Comparison of ENCODE assay signal across 8 mouse cellular contexts in genomic region chr12:104751331-104751813, GRCm38 (mm10). TPM values are rescaled to one million over a fixed set of nuclear protein-coding genes. Genes with fewer than 3 reads are reported as not detected.
DNase-seq lines count a peak whose midpoint lies in the region; ATAC-seq and TF ChIP-seq lines count a peak whose summit lies in the region.

No protein-coding gene starts in this region.

- ATAC-seq in limb, embryonic 15.5 days (ENCODE audit: insufficient number of reproducible peaks, low FRiP score, low TSS enrichment, low read depth): peak; percentile 7; the same call in 1 of the 2 replicates

- H3K4me1 ChIP-seq in embryonic fibroblast, embryonic 13.5 days (ENCODE audit: control insufficient read depth, insufficient read depth, low read length): peaks cover 6% of the 10 kb centered on the region; the same call in 1 of the 2 replicates
- peaks cover 49% of the 10 kb centered on the region for H3K4me1 ChIP-seq in hindbrain, embryonic 10.5 days (replicated peaks)
- H3K4me1 ChIP-seq in limb, embryonic 15.5 days: peaks cover 26% of the 10 kb centered on the region

- WGBS in hindbrain, embryonic 10.5 days: 0% methylated on average over 52 of the region's 52 CpGs
- under 1% methylated on average over 52 of the region's 52 CpGs for WGBS in limb, embryonic 15.5 days

- peak overlapping the region; percentile 89 for H3ac ChIP-seq in myocyte (ENCODE audit: control insufficient read depth, insufficient read length)

- peak overlapping the region; percentile 52 for H3K4me3 ChIP-seq in embryonic fibroblast, embryonic 13.5 days (ENCODE audit: insufficient read depth, low read length)
- peak overlapping the region; percentile 90 for H3K4me3 ChIP-seq in hindbrain, embryonic 10.5 days
- peak overlapping the region; percentile 91 for H3K4me3 ChIP-seq in limb, embryonic 15.5 days
- H3K4me3 ChIP-seq in myocyte: peak overlapping the region; percentile 57

- TF ChIP-seq POLR2A in embryonic fibroblast, embryonic 13.5 days (IDR thresholded peaks at IDR 0.05; ENCODE audit: low read depth, low read length): no peak
- peak; percentile 37 for TF ChIP-seq POLR2A in myocyte (IDR thresholded peaks at IDR 0.05; ENCODE audit: insufficient read length, low read depth)

- TF ChIP-seq CTCF in embryonic fibroblast, embryonic 13.5 days (IDR thresholded peaks at IDR 0.05; ENCODE audit: borderline replicate concordance, insufficient read depth, low read length): no peak

- H3K4me2 ChIP-seq in limb, embryonic 15.5 days: peak overlapping the region; percentile 84
- peak overlapping the region; percentile 85 for H3K4me2 ChIP-seq in myocyte (ENCODE audit: low read depth)

- peak overlapping the region; percentile 42 for H3K27ac ChIP-seq in embryonic fibroblast, embryonic 13.5 days (ENCODE audit: insufficient read depth, low read length)
- peak overlapping the region; percentile 97 for H3K27ac ChIP-seq in hindbrain, embryonic 10.5 days
- peak overlapping the region; percentile 94 for H3K27ac ChIP-seq in limb, embryonic 15.5 days

- no peaks in the 10 kb centered on the region for H3K9me3 ChIP-seq in hindbrain, embryonic 10.5 days
- no peaks in the 10 kb centered on the region for H3K9me3 ChIP-seq in limb, embryonic 15.5 days

- peaks cover 52% of the 10 kb centered on the region for H3K79me2 ChIP-seq in myocyte (ENCODE audit: control insufficient read depth, insufficient read depth)

- DNase-seq in left cerebral cortex, postnatal 25 days (ENCODE audit: low spot score in 2 of 2): peak; percentile 22 to 32
- DNase-seq in left cerebral cortex, adult 11 months (ENCODE audit: low spot score): no peak
- peak; percentile 36 for DNase-seq in R1 (ENCODE audit: low read depth, low spot score)
- peak; percentile 58 for DNase-seq in hindbrain, embryonic 10.5 days (ENCODE audit: low spot score)
- DNase-seq in urinary bladder, postnatal 25 days (ENCODE audit: low spot score): no peak

- no peaks in the 10 kb centered on the region for H3K27me3 ChIP-seq in hindbrain, embryonic 10.5 days (ENCODE audit: insufficient read depth, poor library complexity, severe bottlenecking)
- no peaks in the 10 kb centered on the region for H3K27me3 ChIP-seq in limb, embryonic 15.5 days
- no peaks in the 10 kb centered on the region for H3K27me3 ChIP-seq in myocyte (ENCODE audit: control insufficient read depth, insufficient read depth, insufficient read length)

- H3K36me3 ChIP-seq in hindbrain, embryonic 10.5 days: peaks cover 18% of the 10 kb centered on the region
- H3K36me3 ChIP-seq in limb, embryonic 15.5 days: peaks cover 9% of the 10 kb centered on the region; the same call in 1 of the 2 replicates
- no peaks in the 10 kb centered on the region for H3K36me3 ChIP-seq in myocyte (ENCODE audit: control insufficient read depth, insufficient read depth)

- intact Hi-C loops in left cerebral cortex, postnatal 25 days (cut with DNase I): loop anchor here (5.0 kb wide), 1 partner anchor 276 kb away; no protein-coding TSS in a partner anchor

- peak overlapping the region; percentile 89 for H3K9ac ChIP-seq in limb, embryonic 15.5 days

TF ChIP-seq in myocyte, 11 proteins besides CTCF, POLR2A, EP300 and RAD21:
- TF ChIP-seq MYOD1 (IDR thresholded peaks at IDR 0.05; ENCODE audit: control insufficient read depth in 1 of 3, insufficient read length in 2 of 3, low read depth in 2 of 3): no peak
- TF ChIP-seq SRF (IDR thresholded peaks at IDR 0.05; ENCODE audit: control insufficient read depth, insufficient read length, low read depth): no peak
- no peak for TF ChIP-seq MAX (IDR thresholded peaks at IDR 0.05; ENCODE audit: low read depth)
- TF ChIP-seq TCF12 (IDR thresholded peaks at IDR 0.05; ENCODE audit: insufficient read depth, poor library complexity, severe bottlenecking): no peak
- TF ChIP-seq TCF3 (IDR thresholded peaks at IDR 0.05; ENCODE audit: insufficient read length, low read depth): no peak
- no peak for TF ChIP-seq POLR2AphosphoS2 (IDR thresholded peaks at IDR 0.05; ENCODE audit: insufficient read length, low read depth)
- TF ChIP-seq MYOG (IDR thresholded peaks at IDR 0.05; ENCODE audit: control insufficient read depth in 1 of 3, insufficient read depth in 1 of 3, insufficient read length in 2 of 3, low read depth in 2 of 3): no peak
- no peak for TF ChIP-seq REST (IDR thresholded peaks at IDR 0.05; ENCODE audit: insufficient read depth, insufficient read length)
- TF ChIP-seq CEBPB (IDR thresholded peaks at IDR 0.05; ENCODE audit: insufficient read depth, poor library complexity, severe bottlenecking): no peak
- no peak for TF ChIP-seq E2F4 (IDR thresholded peaks at IDR 0.05; ENCODE audit: insufficient read depth)
- TF ChIP-seq USF1 (IDR thresholded peaks at IDR 0.05; ENCODE audit: low read depth): no peak

RNA-seq across cellular contexts. Expression of gene Dicer1, which starts 0.4 kb away (rescaled TPM):
- 10 to 100 TPM; 38.5 to 41.3 TPM for total RNA-seq in left cerebral cortex, postnatal 25 days (2021)
- polyA plus RNA-seq in embryonic fibroblast, embryonic 13.5 days (2011; ENCODE audit: insufficient read length, low read depth, missing spikeins): 53.9 and 56.8 TPM in 2 replicates
- polyA plus RNA-seq in hindbrain, embryonic 10.5 days (2016; fragmentation: Nextera tagmentation; extraction: Ambion mirVana): 39.1 and 40.5 TPM in 2 replicates
- polyA plus RNA-seq in limb, embryonic 15.5 days (2015; fragmentation: Nextera tagmentation; extraction: Ambion mirVana): 20.5 and 27.9 TPM in 2 replicates
- polyA plus RNA-seq in myocyte (2012; fragmentation: generic; extraction: Trizol): 5.1 TPM

Comparison
In these comparisons a context has a peak if more than half of its experiments do, and no peak if none do; other contexts are left out.
1. DNase-seq: peak in left cerebral cortex, postnatal 25 days (2 of 2), R1 (single experiment) and hindbrain, embryonic 10.5 days (single experiment); none in left cerebral cortex, adult 11 months (single experiment) and urinary bladder, postnatal 25 days (single experiment).
2. H3K27ac ChIP-seq: peak in every context shown above with its lines; median percentile 97 in hindbrain, embryonic 10.5 days; 94 in limb, embryonic 15.5 days; 42 in embryonic fibroblast, embryonic 13.5 days.
3. Peak in every context shown above with its lines, with median percentiles within 50 percentile points of each other: H3K4me3 ChIP-seq.